ENCODE assay signal across 17 mouse cellular contexts in genomic region chr9:44911365-44911764, GRCm38 (mm10).
"Had no signal": no experiment of that assay in that cellular context is flagged by ENCODE, and none has a peak within 500 bp of the region (broad histone marks: within the 10 kb centered on the region; RNA-seq: fewer than 3 reads in every experiment).

No protein-coding gene starts in this region.

- H3K9me3 ChIP-seq: midbrain, embryonic 10.5 days; midbrain, embryonic 12.5 days; neural tube, embryonic 13.5 days; neural tube, embryonic 15.5 days had no signal

- H3K9ac ChIP-seq: lung, embryonic 14.5 days; midbrain, embryonic 12.5 days; neural tube, embryonic 13.5 days; neural tube, embryonic 15.5 days had no signal

- H3K27me3 ChIP-seq: midbrain, embryonic 12.5 days; neural tube, embryonic 13.5 days; neural tube, embryonic 15.5 days had no signal

- H3K4me2 ChIP-seq: lung, embryonic 14.5 days; midbrain, embryonic 12.5 days; neural tube, embryonic 13.5 days; neural tube, embryonic 15.5 days had no signal

- H3K4me1 ChIP-seq: midbrain, embryonic 10.5 days had no signal

- H3K27ac ChIP-seq: midbrain, embryonic 10.5 days; midbrain, embryonic 12.5 days; neural tube, embryonic 13.5 days; neural tube, embryonic 15.5 days had no signal

- ATAC-seq: midbrain, embryonic 16.5 days had no signal

- DNase-seq: lung, adult 18-20 months; lung, embryonic 14.5 days; lung, postnatal 10 days; lung, postnatal 4 days; midbrain, embryonic 14.5 days; retina, postnatal 1 day; right cerebral cortex, postnatal 14 days; right cerebral cortex, postnatal 4 days; spleen, adult 18-20 months; thymus, adult 2 months; thymus, postnatal 25 days had no signal

- H3K4me3 ChIP-seq: midbrain, embryonic 10.5 days; midbrain, embryonic 12.5 days; myocyte; neural tube, embryonic 13.5 days; neural tube, embryonic 15.5 days had no signal
